Mouse (Mus musculus): ENCODE data around the gene Scpep1. TPM values are rescaled to one million over a fixed set of nuclear protein-coding genes. Genes with fewer than 3 reads are reported as not detected.
A peak's percentile ranks its signal among the peaks of the same experiment; 100 is the strongest.
"Not testable (repeated sequence)": the region's sequence is repeated elsewhere in the genome, so short reads cannot be mapped to it uniquely, and the experiment has no call there.

Gene Scpep1
- total and polyA plus RNA-seq, 3 experiments: 11.1 to 16.3 (median 15.3) TPM

- Histone ChIP-seq H3K4me3 (no peak overlapping the region), H3K27me3 (ENCODE audit: control insufficient read depth, insufficient read depth, low read length) (no peaks in the 10 kb centered on the region), H3K36me3 (ENCODE audit: control insufficient read depth, insufficient read depth, low read length) (peaks cover 4% of the 10 kb centered on the region), H3K9ac (ENCODE audit: low read depth, low read length) (no peak overlapping the region), H3K4me1 (ENCODE audit: control insufficient read depth, insufficient read depth, low read length) (peaks cover 4% of the 10 kb centered on the region), H3K27ac (no peak overlapping the region), H3K79me2 (replicated peaks; ENCODE audit: control insufficient read depth, insufficient read depth, low read length) (no peaks in the 10 kb centered on the region)
- no peak for TF ChIP-seq CTCF (IDR thresholded peaks at IDR 0.05)
- TF ChIP-seq POLR2A (IDR thresholded peaks at IDR 0.05; ENCODE audit: insufficient read depth, low read depth, low read length): no peak
- no peak for TF ChIP-seq EP300 (IDR thresholded peaks at IDR 0.05; ENCODE audit: insufficient read depth, low read depth, low read length)
- 92% methylated on average over 6 of the region's 6 CpGs for WGBS
- intact Hi-C loops (cut with DNase I): loop anchor here (2.0 kb wide), 1 partner anchor 39 kb away; no protein-coding TSS in a partner anchor
- DNase-seq: no peak
These were observed 55.7 kb downstream of the Scpep1 start for GRCm38 (mm10) chr11:88899561-88899960.

GRCm38 (mm10) chr11:88898380-88898763, 56.9 kb downstream of the Scpep1 start:
- Histone ChIP-seq H3K4me3 (no peak overlapping the region), H3K79me2 (replicated peaks; ENCODE audit: control insufficient read depth, insufficient read depth, low read length) (no peaks in the 10 kb centered on the region), H3K36me3 (ENCODE audit: control insufficient read depth, insufficient read depth, low read length) (peaks cover 4% of the 10 kb centered on the region), H3K27me3 (ENCODE audit: control insufficient read depth, insufficient read depth, low read length) (no peaks in the 10 kb centered on the region), H3K27ac (peak overlapping the region; percentile 79), H3K4me1 (ENCODE audit: control insufficient read depth, insufficient read depth, low read length) (peaks cover 4% of the 10 kb centered on the region), H3K9ac (ENCODE audit: low read depth, low read length) (no peak overlapping the region)
- no peak for DNase-seq
- intact Hi-C loops (cut with DNase I): loop anchor here (2.0 kb wide), 1 partner anchor 38 kb away; no protein-coding TSS in a partner anchor
- TF ChIP-seq EP300 (IDR thresholded peaks at IDR 0.05; ENCODE audit: insufficient read depth, low read depth, low read length): no peak
- no peak for TF ChIP-seq POLR2A (IDR thresholded peaks at IDR 0.05; ENCODE audit: insufficient read depth, low read depth, low read length)
- TF ChIP-seq CTCF (IDR thresholded peaks at IDR 0.05): no peak
- WGBS: 81% methylated on average over 4 of the region's 4 CpGs

DNA sequence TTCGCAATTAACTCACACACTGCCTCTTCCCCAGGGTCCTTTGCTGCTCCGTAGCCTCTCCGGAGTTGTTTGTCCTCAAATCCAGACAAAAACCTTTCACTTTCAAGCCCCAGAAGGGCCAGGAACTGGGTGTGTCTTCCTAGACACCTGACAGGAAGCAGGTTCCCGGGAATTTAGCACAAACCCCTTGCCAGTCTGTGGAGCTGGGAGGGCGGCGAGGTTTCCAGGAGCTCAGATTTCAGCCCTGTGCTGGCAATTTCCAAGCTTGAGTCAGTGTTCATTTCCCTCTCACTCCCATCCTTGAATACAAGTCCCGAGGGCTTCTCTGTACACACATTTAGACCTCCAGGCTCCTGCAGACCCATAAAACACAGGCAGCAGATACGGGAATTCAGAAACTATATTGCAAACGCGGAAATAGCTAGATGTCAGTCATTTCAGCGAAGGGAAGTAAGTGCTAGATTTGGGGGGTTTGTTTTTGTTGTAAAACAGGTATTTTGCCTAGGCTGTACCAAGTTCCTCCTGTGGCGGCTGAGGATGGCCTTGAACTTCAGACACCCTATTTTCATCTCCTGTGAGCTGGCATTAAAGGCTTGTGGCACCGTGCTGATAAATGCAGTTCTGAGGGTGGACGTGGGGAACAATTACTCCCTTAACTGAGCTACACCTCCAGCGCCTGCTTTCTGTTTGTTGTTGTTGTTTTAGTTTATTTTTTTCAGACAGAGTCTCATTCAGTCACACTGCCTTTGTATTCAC, 57.5 kb downstream of the Scpep1 start:
- Histone ChIP-seq H3K9ac (ENCODE audit: low read depth, low read length) (peak overlapping the region; percentile 67; the same call in 1 of the 2 replicates), H3K79me2 (replicated peaks; ENCODE audit: control insufficient read depth, insufficient read depth, low read length) (no peaks in the 10 kb centered on the region), H3K4me1 (ENCODE audit: control insufficient read depth, insufficient read depth, low read length) (peaks cover 4% of the 10 kb centered on the region), H3K36me3 (ENCODE audit: control insufficient read depth, insufficient read depth, low read length) (peaks cover 4% of the 10 kb centered on the region), H3K27me3 (ENCODE audit: control insufficient read depth, insufficient read depth, low read length) (no peaks in the 10 kb centered on the region), H3K27ac (peak overlapping the region; percentile 79), H3K4me3 (peak overlapping the region; percentile 41)
- intact Hi-C loops (cut with DNase I): loop anchor here (1.0 to 2.0 kb wide), 2 partner anchors 34 to 37 kb away; partner anchors contain the start of gene Akap1
- TF ChIP-seq EP300 (IDR thresholded peaks at IDR 0.05; ENCODE audit: insufficient read depth, low read depth, low read length) (peak; percentile 80; the same call in 1 of the 2 replicates), POLR2A (IDR thresholded peaks at IDR 0.05; ENCODE audit: insufficient read depth, low read depth, low read length) (peak; percentile 74), CTCF (IDR thresholded peaks at IDR 0.05) (no peak)
- 47% methylated on average over 15 of the region's 15 CpGs for WGBS
- DNase-seq: peak; percentile 52 to 63

GRCm38 (mm10) chr11:88895800-88896232, 59.4 kb downstream of the Scpep1 start:
- H3K27ac ChIP-seq: peak overlapping the region; percentile 1; the same call in 1 of the 2 replicates
- peak overlapping the region; percentile 55; the same call in 1 of the 2 replicates for H3K9ac ChIP-seq (ENCODE audit: low read depth, low read length)
- H3K27me3 ChIP-seq (ENCODE audit: control insufficient read depth, insufficient read depth, low read length); H3K36me3 ChIP-seq (ENCODE audit: control insufficient read depth, insufficient read depth, low read length); H3K79me2 ChIP-seq (replicated peaks; ENCODE audit: control insufficient read depth, insufficient read depth, low read length); H3K4me1 ChIP-seq (ENCODE audit: control insufficient read depth, insufficient read depth, low read length); intact Hi-C loops (cut with DNase I): not testable (repeated sequence)
- peak; percentile 59 to 64 for DNase-seq
- peak overlapping the region; percentile 32 for H3K4me3 ChIP-seq
- WGBS: 54% methylated on average over 35 of the region's 39 CpGs

- peak; percentile 21 to 46 for DNase-seq
- H3K4me3 ChIP-seq; H3K9ac ChIP-seq (ENCODE audit: low read depth, low read length); H3K27ac ChIP-seq; H3K27me3 ChIP-seq (ENCODE audit: control insufficient read depth, insufficient read depth, low read length); H3K4me1 ChIP-seq (ENCODE audit: control insufficient read depth, insufficient read depth, low read length); intact Hi-C loops (cut with DNase I); H3K79me2 ChIP-seq (replicated peaks; ENCODE audit: control insufficient read depth, insufficient read depth, low read length); H3K36me3 ChIP-seq (ENCODE audit: control insufficient read depth, insufficient read depth, low read length): not testable (repeated sequence)
- 60% methylated on average over 16 of the region's 20 CpGs for WGBS
These were observed 60.0 kb downstream of the Scpep1 start for GRCm38 (mm10) chr11:88895235-88895634.

DNA sequence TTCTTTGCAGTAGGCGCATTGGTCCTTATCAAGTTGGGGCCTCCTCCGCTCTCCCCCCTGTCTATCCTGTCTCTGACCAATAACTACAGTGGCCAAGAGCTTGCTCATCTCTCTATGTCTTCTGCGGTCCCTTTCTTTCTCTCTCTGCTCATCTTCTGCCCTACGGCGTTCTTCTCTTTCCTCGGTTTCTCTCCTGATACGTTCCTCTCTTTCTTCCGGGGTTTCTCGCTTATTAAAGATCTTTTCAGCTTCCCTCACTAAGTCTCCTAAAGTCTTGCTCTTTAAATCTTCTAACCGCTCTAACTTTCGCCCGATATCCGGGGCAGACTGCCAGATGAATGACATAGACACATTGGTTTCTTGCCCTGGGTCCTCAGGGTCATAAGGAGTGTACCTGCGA, 61.0 kb downstream of the Scpep1 start:
- DNase-seq; H3K4me3 ChIP-seq; H3K27ac ChIP-seq; intact Hi-C loops (cut with DNase I); H3K4me1 ChIP-seq (ENCODE audit: control insufficient read depth, insufficient read depth, low read length); H3K9ac ChIP-seq (ENCODE audit: low read depth, low read length); H3K36me3 ChIP-seq (ENCODE audit: control insufficient read depth, insufficient read depth, low read length); H3K27me3 ChIP-seq (ENCODE audit: control insufficient read depth, insufficient read depth, low read length); H3K79me2 ChIP-seq (replicated peaks; ENCODE audit: control insufficient read depth, insufficient read depth, low read length): not testable (repeated sequence)
- 90% methylated on average over 11 of the region's 14 CpGs for WGBS

- H3K27ac ChIP-seq; H3K36me3 ChIP-seq (ENCODE audit: control insufficient read depth, insufficient read depth, low read length); H3K79me2 ChIP-seq (replicated peaks; ENCODE audit: control insufficient read depth, insufficient read depth, low read length); H3K4me3 ChIP-seq; H3K27me3 ChIP-seq (ENCODE audit: control insufficient read depth, insufficient read depth, low read length); H3K9ac ChIP-seq (ENCODE audit: low read depth, low read length); intact Hi-C loops (cut with DNase I); H3K4me1 ChIP-seq (ENCODE audit: control insufficient read depth, insufficient read depth, low read length): not testable (repeated sequence)
- DNase-seq: peak in 1 of 2 experiments; percentile 32
- WGBS: 76% methylated on average over 3 of the region's 8 CpGs
These were observed 61.8 kb downstream of the Scpep1 start for GRCm38 (mm10) chr11:88893501-88893900.

DNA sequence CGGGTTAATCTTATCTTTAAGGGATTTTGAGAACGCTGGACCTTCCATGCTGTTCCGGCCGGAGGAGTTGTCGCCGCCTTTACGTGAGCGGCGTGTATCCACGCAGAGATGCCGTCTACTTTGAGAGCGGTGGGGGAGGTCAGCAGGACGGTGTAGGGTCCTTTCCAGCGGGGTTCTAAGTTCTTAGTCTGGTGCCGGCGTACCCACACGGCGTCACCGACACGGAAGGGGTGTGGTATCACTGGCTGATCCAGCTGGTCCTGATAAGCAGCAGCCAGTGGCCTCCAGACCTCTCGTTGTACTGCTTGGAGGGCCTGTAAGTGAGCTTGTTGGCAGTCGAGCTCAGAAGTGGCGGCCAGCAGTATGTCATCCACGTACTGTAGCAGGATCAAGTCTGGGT, 62.5 kb downstream of the Scpep1 start:
- H3K36me3 ChIP-seq (ENCODE audit: control insufficient read depth, insufficient read depth, low read length); H3K27ac ChIP-seq; H3K79me2 ChIP-seq (replicated peaks; ENCODE audit: control insufficient read depth, insufficient read depth, low read length); H3K9ac ChIP-seq (ENCODE audit: low read depth, low read length); H3K4me1 ChIP-seq (ENCODE audit: control insufficient read depth, insufficient read depth, low read length); intact Hi-C loops (cut with DNase I); H3K4me3 ChIP-seq; H3K27me3 ChIP-seq (ENCODE audit: control insufficient read depth, insufficient read depth, low read length): not testable (repeated sequence)
- WGBS: 76% methylated on average over 23 of the region's 24 CpGs
- peak; percentile 37 to 42 for DNase-seq

DNA sequence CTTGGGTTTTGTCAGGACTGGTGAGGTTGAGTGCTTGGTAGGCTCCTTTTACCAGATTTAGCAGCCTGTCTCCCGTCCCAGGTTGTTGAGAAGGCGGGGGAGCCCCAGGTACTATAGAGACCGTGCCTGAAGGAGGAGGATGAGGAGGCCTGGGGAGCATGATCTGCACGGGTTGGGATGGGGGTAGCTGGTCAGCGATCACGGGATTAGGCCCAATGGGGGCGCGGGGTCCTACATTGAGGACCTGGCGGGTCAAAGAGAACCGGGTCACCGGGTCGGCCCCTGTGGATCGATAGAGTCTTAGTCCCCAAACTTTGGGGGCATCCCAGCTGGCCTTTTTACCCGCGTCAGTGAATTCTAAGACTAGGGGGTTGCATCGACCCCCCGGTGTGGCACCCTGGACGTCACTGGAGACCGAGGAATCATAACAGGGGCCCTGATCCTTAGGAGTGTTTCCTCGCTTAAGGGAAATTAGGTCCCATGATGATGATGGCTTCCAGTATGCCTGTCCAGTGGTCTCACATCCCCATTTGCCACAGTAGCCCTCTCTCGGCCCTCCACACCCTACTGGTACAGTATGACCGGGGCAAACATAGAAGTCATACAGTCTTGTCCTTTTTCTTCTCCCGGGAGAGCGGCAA, 63.2 kb downstream of the Scpep1 start:
- H3K27ac ChIP-seq; H3K36me3 ChIP-seq (ENCODE audit: control insufficient read depth, insufficient read depth, low read length); intact Hi-C loops (cut with DNase I); H3K4me3 ChIP-seq; H3K27me3 ChIP-seq (ENCODE audit: control insufficient read depth, insufficient read depth, low read length); H3K79me2 ChIP-seq (replicated peaks; ENCODE audit: control insufficient read depth, insufficient read depth, low read length); H3K9ac ChIP-seq (ENCODE audit: low read depth, low read length); H3K4me1 ChIP-seq (ENCODE audit: control insufficient read depth, insufficient read depth, low read length): not testable (repeated sequence)
- peak; percentile 58 to 69 for DNase-seq
- 98% methylated on average over 20 of the region's 24 CpGs for WGBS
